Mouse (Mus musculus) T-helper 1 cell (primary cell): ENCODE measurements around the gene Sec1.

ENCODE experiments used
- in situ Hi-C: fragments of 300-600 bp; cut with MboI, MseI; formaldehyde crosslinking; loops from one replicate; pipeline ENCODE4 v1.15.1; 2025; ENCODE audit warnings: high pct_unique_total_duplicates

Sec1 gene

DNA sequence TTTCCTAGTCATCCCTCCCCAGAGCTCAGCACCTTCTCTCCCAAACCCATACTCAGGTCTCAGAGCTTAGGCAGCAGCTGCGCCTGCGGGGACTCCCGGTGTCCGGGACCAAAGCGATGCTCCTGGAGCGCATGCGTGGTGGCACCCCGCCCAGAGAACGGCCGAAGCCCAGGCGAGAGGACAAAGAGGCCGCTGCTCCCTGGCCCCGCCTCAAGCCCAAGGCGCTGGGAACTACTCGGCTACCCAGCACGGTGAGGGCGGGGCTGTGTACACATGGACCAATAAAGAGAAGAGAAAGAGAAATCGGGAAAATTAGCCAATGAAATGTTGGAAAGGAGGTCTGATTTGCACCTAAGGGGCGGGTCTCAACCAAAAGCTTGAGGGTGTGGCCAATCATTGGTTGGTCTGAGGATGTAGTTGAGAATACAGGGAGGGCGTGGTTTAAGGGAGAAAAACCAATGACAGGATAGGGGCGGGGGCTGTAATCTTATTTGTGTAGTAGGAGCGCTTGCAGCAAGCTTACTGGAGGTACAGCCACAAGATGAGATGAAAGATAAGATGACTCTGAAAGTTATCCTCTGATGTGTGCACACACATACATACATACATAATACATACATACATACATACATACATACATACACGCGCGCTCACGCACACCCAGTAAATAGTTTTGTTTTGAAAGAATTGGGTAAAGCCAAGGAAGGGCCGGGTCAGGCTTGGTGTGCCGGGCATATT is 50.6 kb downstream of the Sec1 start:
- in situ Hi-C loops: no loop called here

DNA sequence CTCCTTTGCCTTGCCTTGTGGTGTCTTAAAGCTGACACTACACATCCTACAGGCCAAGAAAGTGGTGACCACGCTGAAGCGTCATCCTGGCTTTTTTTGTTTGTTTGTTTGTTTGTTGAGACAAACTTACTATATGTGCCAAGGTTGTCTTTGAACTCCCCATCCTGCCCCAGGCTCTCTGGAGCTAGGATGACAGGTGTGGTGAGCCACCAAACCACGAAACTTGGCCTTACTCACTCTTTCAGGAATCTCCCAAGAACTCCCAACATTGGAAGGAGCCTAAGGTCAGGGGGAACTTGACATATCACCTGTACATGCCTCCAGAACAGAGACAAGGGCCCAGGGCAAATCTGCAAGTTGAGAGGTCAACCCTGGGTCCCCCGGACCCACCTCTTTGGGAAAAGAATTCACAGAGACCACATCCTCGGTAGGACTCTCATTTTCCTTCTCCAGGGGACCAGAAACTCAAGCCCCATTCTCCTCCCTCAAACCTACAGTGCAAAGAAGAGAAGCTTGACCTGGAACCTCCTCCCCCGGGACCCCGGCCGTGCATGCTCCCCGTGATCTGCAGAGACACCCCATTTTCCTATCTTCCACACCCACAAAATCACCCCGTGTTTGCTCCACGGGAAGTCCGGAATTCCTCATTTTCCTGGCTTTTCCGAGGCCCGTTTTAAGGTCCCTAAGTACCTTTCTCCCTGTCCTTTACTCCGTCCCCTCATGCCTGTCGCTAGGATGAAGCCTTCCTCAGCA is 51.5 kb downstream of the Sec1 start:
- in situ Hi-C loops: no loop called here

DNA sequence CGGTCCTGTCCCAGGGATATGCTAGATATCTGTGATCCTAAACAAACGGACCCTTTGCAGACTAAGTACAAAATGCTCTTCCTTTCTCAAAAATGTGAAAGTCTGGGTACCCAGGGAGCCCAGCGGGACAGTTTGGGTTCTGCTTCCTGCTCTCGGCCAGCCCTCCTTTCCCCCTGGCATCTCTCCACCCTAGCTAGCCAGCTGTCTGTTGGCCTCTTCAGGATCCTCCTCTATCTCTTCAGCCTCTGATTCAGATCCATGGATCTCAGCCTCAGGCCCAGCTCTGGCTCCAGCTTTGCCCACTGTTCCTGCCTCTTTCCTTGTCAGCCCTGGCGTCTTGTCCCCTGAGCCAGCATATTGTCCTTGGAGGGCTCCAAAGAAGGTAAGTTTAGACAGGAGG is 52.1 kb downstream of the Sec1 start:
- in situ Hi-C loops: no loop called here

DNA sequence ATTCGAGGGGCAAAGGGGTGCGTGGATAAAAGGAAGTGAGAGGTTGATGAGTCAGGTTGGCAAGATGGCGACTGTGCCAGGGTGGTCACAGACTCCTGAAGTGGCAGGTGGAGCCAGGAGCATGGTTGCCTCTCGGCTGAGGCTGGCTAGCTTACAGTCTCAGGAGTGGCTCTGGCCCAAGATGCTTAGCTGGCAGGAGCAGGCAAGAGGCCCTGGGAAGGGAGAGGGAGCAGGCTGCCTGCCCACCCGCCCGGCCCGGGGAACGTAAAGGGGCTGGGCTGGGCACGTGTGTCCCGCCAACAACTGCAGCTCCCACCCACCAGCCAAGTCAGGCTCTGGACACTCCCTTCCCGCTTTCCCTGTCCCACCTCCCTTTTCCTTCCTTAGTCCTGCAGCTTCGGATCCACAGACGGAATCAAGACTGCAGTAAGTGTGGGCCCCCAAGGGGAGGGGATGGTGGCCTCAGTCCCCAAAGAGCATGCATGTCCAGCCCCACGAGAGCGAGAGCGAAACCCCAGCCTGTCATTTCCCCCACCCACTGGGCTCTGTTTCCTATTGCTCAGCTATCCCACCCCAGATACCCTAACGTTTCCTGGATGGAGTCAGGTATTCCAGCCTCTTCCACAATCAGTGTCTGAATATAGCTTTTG is 52.7 kb downstream of the Sec1 start:
- in situ Hi-C loops: no loop called here

DNA sequence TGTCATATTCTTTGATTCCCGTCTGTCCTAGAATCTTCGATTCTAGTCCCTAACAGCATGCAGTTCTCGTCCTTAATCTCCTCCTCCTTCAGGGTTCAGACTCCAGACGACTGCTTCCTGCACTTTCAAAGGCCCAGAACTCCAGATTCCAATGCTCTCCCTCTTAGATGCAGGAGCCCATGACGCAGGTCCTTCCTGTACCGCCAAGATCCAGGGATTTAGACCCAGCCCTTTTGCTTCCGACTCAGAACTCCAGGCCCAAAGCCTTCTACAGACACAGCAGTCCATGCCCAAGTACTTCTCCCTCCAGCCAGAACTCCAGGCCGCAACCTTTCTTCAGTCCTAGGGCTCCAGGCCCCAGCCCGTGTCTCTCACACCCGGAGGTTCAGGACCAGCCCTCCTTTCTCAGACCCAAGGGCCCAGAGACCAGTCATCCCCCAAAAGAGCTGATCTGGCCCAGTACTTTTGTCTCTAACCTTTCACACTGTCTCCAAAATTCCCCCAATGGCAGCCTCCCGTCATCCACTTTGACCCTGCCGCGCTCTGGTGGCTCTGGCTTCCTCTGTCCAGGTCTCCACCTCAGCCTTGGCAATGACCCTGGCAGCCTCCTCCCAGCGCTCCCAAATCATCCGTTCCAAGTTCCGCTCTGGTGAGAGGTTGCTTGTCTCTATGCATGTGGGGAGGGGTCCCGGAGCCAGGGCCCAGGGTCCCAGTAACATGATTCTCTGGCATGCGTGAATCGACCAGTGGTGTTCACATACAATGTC is 53.8 kb downstream of the Sec1 start:
- in situ Hi-C loops: no loop called here

DNA sequence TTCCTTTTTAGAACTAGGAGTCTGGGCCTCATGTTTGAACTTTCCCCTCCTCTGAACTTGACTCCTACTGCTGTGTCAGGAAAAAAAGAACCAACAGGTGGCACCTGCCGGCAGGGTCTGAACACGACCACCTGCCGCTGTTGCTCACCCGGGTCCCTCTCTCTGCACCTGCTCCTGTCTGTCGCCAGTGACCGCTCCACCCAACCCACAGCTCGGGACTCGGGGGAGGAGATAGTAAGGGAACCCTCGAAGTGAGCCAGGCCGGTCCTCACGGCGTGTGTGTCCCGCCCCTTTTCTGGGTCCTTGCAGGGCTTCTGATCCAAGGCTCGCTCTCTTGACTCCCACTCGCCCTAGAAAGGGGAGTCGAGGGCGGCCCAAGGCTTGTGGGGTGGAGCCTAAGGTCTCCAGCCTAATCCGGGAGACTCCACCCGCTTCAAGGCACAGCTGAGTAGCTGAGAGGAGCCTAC is 54.6 kb downstream of the Sec1 start, which contains the start of gene Mamstr:
Gene Mamstr (plus strand): TSS at position 417 of the 467 bp plus-strand sequence.
- in situ Hi-C loops: no loop called here

DNA sequence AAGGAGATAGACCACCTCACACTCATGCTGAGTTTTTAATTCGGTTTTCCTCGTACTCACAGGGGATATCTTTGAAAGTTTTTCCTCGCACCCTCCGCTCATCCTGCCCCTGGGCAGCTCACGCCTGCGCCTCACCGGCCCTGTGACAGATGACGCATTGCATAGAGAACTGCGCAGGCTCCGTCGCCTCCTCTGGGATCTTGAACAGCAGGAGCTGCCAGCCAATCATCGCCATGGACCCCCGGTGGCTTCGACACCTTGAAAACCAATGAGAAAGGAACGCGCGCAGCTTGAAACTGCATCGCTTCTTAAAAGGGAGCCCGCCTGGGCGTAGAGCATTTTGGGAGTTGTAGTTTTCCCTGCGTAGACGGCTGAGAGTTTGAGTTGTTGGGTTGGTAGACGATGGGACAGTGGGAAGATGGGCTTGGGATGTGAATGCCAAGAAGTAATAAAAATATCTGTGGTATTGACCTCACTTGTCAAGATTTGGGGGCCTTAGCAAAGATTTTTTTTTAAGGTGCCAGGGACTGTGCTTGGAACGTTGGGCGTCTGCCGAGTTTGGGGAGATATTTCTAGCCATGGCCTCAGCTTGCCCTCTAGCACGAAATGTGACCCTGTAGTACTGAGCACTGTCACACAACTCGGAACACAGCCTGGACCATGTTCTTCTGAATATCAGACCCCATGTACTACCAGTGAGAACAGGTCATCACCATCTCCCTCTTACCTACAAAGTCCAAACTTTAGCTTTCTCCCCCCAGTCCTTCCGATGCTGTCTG is 55.4 kb downstream of the Sec1 start:
- in situ Hi-C loops: no loop called here

DNA sequence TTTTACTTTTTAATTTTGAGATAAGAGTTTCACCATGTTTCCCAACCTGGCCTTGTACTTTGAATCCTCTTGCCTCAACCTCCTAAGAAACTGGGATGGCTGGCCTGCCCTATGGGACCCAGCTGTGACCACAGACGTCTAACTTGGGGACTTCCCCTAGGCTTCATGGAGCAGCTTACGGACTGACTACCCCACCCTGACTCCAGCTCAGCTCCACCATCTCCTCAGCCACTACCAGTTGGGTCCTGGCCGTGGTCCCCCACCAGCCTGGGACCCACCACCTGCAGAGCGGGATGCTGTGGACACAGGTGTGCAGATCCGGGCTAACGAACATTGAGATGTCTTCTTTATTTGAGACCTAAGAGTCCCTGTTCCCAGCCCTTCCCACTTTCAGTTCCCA is 56.5 kb downstream of the Sec1 start:
- in situ Hi-C loops: no loop called here

DNA sequence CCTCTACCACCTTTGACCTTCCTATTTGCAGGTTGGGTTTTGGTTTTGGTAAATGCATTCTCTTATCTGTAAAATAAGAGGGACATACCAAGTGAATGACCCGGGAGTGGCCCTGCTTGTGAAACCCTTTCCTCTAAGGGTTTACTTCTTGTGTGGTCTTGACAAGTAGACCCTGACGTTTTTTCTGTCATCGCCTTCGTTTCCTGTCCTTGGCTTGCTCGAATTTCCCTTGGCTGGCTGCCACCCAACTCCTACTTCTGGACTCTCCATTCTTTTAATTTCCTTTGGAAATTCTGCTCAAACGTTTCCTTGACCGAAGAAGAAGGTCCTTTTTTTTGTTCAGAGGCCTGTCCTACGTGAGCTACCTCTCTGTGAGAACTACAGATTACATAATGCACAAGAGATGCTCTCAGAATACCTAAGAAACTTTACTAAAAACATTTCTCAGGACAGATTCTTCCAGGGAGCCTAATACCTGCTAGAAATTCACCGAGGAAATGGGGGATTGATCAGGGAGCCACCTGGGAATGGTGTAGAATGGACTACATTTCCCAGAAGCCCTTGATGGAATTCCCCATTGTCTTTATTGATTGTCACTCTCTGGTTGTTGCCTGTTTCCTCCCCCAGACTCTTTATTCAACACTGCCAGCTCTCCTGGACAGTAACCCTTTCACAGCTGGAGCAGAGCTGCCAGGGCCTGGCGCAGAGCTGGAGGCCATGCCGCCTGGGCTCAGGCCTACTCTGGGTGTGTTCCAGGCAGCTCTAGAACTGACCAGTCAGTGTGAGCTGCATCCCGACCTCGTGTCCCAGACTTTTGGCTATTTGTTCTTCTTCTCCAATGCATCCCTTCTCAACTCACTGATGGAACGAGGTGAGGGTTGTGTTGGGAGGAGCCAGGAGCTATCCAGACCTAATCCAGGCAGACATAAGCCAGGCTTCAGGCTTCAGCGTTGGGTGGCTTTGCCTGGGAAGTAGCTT is 58.2 kb downstream of the Sec1 start:
- in situ Hi-C loops: no loop called here

DNA sequence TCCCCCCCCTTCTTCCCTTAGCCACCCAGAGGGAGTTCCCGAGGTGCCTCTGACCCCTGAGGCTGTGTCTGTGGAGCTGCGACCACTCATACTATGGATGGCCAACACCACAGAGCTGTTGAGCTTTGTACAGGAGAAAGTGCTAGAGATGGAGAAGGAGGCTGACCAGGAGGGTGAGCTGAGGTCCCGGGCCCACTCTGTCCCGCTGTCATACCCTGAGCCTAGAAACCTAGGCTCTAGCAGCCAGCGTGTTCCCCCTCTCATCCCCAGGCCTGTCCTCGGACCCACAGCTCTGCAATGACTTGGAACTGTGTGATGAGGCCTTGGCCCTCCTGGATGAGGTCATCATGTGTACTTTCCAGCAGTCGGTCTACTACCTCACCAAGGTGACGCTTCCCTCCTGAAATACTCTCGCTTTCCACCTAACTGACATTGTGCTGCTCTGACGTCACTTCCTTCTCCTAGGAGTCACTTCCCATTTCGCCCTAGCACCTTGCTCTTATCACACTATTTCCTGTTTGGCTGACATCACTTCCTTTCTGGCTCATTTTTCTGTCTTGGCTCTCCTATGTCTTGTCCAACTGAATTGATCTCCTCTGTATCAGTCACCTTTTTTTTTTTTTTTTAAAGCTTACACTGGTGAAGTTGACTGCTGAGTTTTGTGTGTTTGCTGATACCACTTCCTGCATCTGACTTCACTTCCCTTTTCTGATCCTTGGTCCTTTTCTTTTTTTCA is 59.1 kb downstream of the Sec1 start:
- in situ Hi-C loops: no loop called here

DNA sequence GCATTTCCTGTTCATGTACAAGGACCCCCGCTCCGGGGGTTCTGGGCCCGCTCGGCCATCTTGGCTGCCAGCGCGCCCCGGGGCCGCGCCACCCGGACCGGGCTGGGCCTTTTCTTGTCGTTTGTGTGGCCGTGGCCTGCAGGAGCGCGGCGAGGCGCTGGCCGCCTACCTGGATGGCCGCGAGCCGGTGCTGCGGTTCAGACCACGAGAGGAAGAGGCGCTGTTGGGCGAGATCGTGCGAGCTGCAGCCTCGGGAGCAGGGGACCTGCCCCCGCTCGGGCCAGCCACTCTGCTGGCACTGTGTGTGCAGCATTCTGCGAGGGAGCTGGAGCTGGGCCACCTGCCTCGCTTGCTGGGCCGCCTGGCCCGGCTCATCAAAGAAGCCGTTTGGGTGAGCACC is 61.7 kb downstream of the Sec1 start:
- in situ Hi-C loops: no loop called here

DNA sequence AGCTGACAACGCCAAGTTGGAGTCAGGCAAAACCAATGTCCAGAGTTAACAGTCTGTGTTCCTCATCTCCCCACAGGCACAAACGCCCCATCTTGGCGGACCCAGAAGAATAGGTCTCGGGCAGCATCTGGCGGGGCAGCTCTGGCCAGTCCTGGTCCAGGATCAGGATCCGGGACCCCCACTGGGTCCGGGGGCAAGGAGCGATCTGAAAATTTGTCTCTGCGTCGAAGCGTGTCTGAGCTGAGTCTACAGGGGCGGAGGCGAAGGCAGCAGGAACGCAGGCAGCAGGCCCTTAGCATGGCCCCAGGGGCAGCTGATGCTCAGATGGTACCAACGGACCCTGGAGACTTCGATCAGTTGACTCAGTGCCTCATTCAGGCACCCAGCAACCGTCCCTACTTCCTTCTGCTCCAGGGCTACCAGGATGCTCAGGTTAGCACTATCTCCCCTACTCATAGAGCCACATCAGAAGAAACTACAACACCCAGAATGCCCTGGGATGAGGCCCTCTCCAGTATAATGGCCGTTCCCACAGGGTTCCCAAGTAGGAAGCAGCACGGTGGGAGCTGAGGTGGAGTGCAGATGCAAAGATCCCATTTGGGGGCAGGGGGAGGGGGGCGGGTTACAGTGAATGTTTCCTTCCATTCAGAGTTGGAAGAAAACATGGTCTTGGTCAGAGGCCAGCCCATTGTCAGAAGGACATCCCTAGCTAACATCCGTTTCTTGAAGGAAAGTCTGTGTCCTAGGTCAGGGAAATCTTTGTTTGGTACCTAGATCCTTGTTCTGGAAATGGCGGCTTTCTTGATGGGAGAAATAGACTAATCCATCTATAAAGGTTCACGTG is 63.9 kb downstream of the Sec1 start:
- in situ Hi-C loops: no loop called here

DNA sequence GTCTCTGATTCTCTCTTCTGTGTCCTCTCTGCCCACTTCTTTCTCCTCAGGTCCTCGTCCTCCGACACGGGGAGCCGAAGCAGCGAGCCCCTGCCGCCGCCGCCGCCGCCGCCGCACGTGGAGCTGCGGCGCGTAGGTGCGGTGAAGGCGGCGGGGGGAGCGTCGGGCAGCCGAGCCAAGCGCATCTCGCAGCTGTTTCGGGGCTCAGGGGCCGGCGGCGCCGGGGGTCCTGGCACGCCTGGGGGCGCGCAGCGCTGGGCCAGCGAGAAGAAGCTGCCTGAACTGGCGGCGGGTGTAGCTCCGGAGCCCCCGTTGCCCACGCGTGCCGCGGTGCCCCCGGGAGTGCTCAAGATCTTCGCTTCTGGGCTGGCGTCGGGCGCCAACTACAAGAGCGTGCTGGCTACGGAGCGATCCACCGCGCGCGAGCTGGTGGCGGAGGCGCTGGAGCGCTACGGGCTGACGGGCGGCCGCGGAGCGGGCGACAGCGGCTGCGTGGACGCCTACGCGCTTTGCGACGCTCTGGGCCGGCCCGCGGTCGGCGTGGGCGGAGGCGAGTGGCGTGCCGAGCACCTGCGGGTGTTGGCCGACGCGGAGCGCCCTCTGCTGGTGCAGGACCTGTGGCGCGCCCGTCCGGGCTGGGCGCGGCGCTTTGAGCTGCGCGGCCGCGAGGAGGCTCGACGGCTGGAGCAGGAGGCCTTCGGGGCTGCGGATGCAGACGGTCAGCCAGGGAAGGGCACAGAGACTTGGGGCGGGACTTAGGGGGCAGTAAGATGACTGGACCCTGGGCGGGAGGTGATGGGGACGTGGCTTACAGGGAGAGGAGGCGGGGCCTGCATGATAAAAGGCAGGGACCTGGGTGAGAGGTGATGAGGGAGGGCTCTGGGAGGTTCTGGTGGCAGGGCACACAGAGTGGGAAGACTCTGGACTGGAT is 65.6 kb downstream of the Sec1 start:
- in situ Hi-C loops: no loop called here
